ENCODE assay signal across 16 mouse cellular contexts in the genomic region with DNA sequence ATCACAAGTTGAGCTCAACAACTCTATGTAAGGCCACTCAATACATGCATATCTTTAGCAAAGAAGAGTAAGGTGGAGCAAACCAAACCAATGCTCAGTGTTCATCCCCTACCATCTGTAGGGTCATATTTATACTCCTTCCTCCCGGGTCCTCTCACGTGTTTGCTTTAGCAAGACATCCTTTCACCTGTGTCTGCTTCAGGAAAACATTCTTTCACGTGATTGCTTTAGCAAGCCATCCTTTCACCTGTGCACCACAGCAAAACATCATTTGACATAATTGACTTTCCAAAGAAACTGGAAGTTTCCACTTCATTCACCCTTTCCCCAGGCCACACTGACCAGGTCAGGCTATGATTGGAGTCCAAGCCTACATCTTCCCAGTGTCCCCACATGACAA. TPM values are rescaled to one million over a fixed set of nuclear protein-coding genes. Genes with fewer than 3 reads are reported as not detected.
DNase-seq lines count a peak whose midpoint lies in the region; ATAC-seq and TF ChIP-seq lines count a peak whose summit lies in the region.
"Had no signal": no experiment of that assay in that cellular context is flagged by ENCODE, and none has a peak within 500 bp of the region (broad histone marks: within the 10 kb centered on the region; RNA-seq: fewer than 3 reads in every experiment).

A gene (minus strand): TSS at position 101 of the 400 bp plus-strand sequence.

- no peaks in the 10 kb centered on the region for H3K9me3 ChIP-seq in kidney, embryonic 15.5 days (replicated peaks)
- no peaks in the 10 kb centered on the region for H3K9me3 ChIP-seq in hindbrain, embryonic 15.5 days
- no peaks in the 10 kb centered on the region for H3K9me3 ChIP-seq in neural tube, embryonic 13.5 days
- H3K9me3 ChIP-seq: heart, embryonic 10.5 days; limb, embryonic 12.5 days had no signal

- no peak within 1 kb of the TSS for H3K4me3 ChIP-seq in kidney, embryonic 15.5 days (replicated peaks)
- no peak within 1 kb of the TSS for H3K4me3 ChIP-seq in kidney, adult 2 months (ENCODE audit: insufficient read depth, low read depth, low read length)
- no peak within 1 kb of the TSS for H3K4me3 ChIP-seq in hindbrain, embryonic 15.5 days
- H3K4me3 ChIP-seq in neural tube, embryonic 13.5 days: no peak within 1 kb of the TSS
- H3K4me3 ChIP-seq: gastrocnemius, adult 2 months; heart, embryonic 10.5 days; limb, embryonic 12.5 days had no signal

- no peaks in the 10 kb centered on the region for H3K4me1 ChIP-seq in kidney, embryonic 15.5 days
- H3K4me1 ChIP-seq in kidney, adult 2 months (ENCODE audit: control insufficient read depth, insufficient read depth, low read length): no peaks in the 10 kb centered on the region
- H3K4me1 ChIP-seq in hindbrain, embryonic 15.5 days (replicated peaks): no peaks in the 10 kb centered on the region
- no peaks in the 10 kb centered on the region for H3K4me1 ChIP-seq in neural tube, embryonic 13.5 days (replicated peaks)
- H3K4me1 ChIP-seq: limb, embryonic 12.5 days had no signal

- no peak within 1 kb of the TSS for H3K27ac ChIP-seq in kidney, embryonic 15.5 days
- H3K27ac ChIP-seq in kidney, adult 2 months (ENCODE audit: insufficient read depth, low read depth, low read length): no peak within 1 kb of the TSS
- H3K27ac ChIP-seq in hindbrain, embryonic 15.5 days (replicated peaks): no peak within 1 kb of the TSS
- H3K27ac ChIP-seq in neural tube, embryonic 13.5 days (replicated peaks): no peak within 1 kb of the TSS
- H3K27ac ChIP-seq: gastrocnemius, adult 2 months; heart, embryonic 10.5 days; limb, embryonic 12.5 days had no signal

- DNase-seq in kidney, adult 2 months: no peak
- no peak for DNase-seq in adrenal gland, postnatal 25 days
- no peak for DNase-seq in urinary bladder, postnatal 25 days (ENCODE audit: low spot score)
- DNase-seq in heart, postnatal 10 days: no peak
- DNase-seq: cerebellum, postnatal 10 days; gastrocnemius, adult 2 months; kidney, postnatal 14 days; liver, postnatal 0 days; right cerebral cortex, postnatal 25 days; thymus, postnatal 25 days had no signal

- intact Hi-C loops in heart, postnatal 10 days (cut with DNase I): no loop called here

- no peaks in the 10 kb centered on the region for H3K27me3 ChIP-seq in kidney, embryonic 15.5 days
- no peaks in the 10 kb centered on the region for H3K27me3 ChIP-seq in kidney, adult 2 months (replicated peaks; ENCODE audit: control insufficient read depth, insufficient read depth, low read length)
- no peaks in the 10 kb centered on the region for H3K27me3 ChIP-seq in hindbrain, embryonic 15.5 days
- H3K27me3 ChIP-seq in neural tube, embryonic 13.5 days: no peaks in the 10 kb centered on the region

- 80% methylated on average over 3 of the region's 3 CpGs for WGBS in kidney, embryonic 15.5 days
- WGBS in kidney, adult 2 months: 82% methylated on average over 3 of the region's 3 CpGs
- 91% methylated on average over 3 of the region's 3 CpGs for WGBS in hindbrain, embryonic 15.5 days
- whole genome bisulfite sequencing in neural tube, embryonic 13.5 days: 80% methylated on average over 3 of the region's 3 CpGs

- no peaks in the 10 kb centered on the region for H3K36me3 ChIP-seq in kidney, embryonic 15.5 days
- H3K36me3 ChIP-seq in kidney, adult 2 months (ENCODE audit: control insufficient read depth, insufficient read depth, low read length): no peaks in the 10 kb centered on the region
- no peaks in the 10 kb centered on the region for H3K36me3 ChIP-seq in hindbrain, embryonic 15.5 days
- H3K36me3 ChIP-seq in neural tube, embryonic 13.5 days: no peaks in the 10 kb centered on the region
- H3K36me3 ChIP-seq: heart, embryonic 10.5 days; limb, embryonic 12.5 days had no signal

- no peak within 1 kb of the TSS for H3K4me2 ChIP-seq in kidney, embryonic 15.5 days
- no peak within 1 kb of the TSS for H3K4me2 ChIP-seq in hindbrain, embryonic 15.5 days
- H3K4me2 ChIP-seq in neural tube, embryonic 13.5 days: no peak within 1 kb of the TSS
- H3K4me2 ChIP-seq: limb, embryonic 12.5 days had no signal

- no peak for TF ChIP-seq CTCF in kidney, adult 2 months (conservative IDR thresholded peaks at IDR 0.05; ENCODE audit: insufficient read depth, insufficient read length, low read depth, low read length)

- TF ChIP-seq POLR2A in kidney, adult 2 months (IDR thresholded peaks at IDR 0.05; ENCODE audit: low read depth, low read length): no peak

- H3K9ac ChIP-seq in kidney, embryonic 15.5 days: no peak within 1 kb of the TSS
- no peak within 1 kb of the TSS for H3K9ac ChIP-seq in hindbrain, embryonic 15.5 days
- no peak within 1 kb of the TSS for H3K9ac ChIP-seq in neural tube, embryonic 13.5 days
- H3K9ac ChIP-seq: limb, embryonic 12.5 days; liver, postnatal 0 days had no signal

- no peak for ATAC-seq in kidney, embryonic 15.5 days (replicated peaks; ENCODE audit: low FRiP score)
- ATAC-seq in hindbrain, embryonic 15.5 days (ENCODE audit: low FRiP score, low read depth): no peak
- ATAC-seq in neural tube, embryonic 13.5 days (ENCODE audit: low read depth): no peak
- ATAC-seq: liver, postnatal 0 days had no signal

RNA-seq across cellular contexts. Expression of the gene that starts here (rescaled TPM):
- polyA plus RNA-seq in kidney, embryonic 15.5 days (2015; fragmentation: Nextera tagmentation; extraction: Ambion mirVana): 5.5 and 35.4 TPM in 2 replicates
- 2.2 and 5.9 TPM in 2 replicates for polyA plus RNA-seq in kidney, adult 2 months (2012; rRNA removed)
- 517 and 537 TPM in 2 replicates for total RNA-seq in adrenal gland, postnatal 25 days (2021)
- 10.7 and 11.0 TPM in 2 replicates for polyA plus RNA-seq in hindbrain, embryonic 15.5 days (2015; fragmentation: Nextera tagmentation; extraction: Ambion mirVana)
- polyA plus RNA-seq in neural tube, embryonic 13.5 days (2015; fragmentation: Nextera tagmentation; extraction: Ambion mirVana): 69.6 and 98.6 TPM in 2 replicates
- not detected for total RNA-seq in heart, postnatal 10 days (2021)
- total RNA-seq: hematopoietic stem cell, adult 5-6 weeks had no signal
- polyA plus RNA-seq: liver, postnatal 0 days had no signal

Comparison
In these comparisons a context has a peak if more than half of its experiments do, and no peak if none do; other contexts are left out.
1. RNA of the gene that starts here (total RNA-seq): 517 to 537 TPM in adrenal gland, postnatal 25 days; not detected in heart, postnatal 10 days; every median in the first group is over 100 times any median in the second.